Mouse (Mus musculus) right cerebral cortex, postnatal 36 days (tissue): ENCODE measurements around the gene Prelp.

ENCODE experiments used
- DNase-seq, 2 experiments: peaks; one replicate each; pipeline ENCODE4 v3.0.0; 2022; ENCODE audit warnings: low spot score in 2 of 2, mixed read lengths in 1 of 2

Prelp gene

GRCm38 (mm10) chr1:133899043-133899542, 22.1 kb downstream of the Prelp start:
- no peak for DNase-seq

GRCm38 (mm10) chr1:133897293-133897692, 23.9 kb downstream of the Prelp start:
- DNase-seq, result peak in 1 of 2 experiments; percentile 50

GRCm38 (mm10) chr1:133891489-133891888, 29.7 kb downstream of the Prelp start:
- DNase-seq, result no peak

- no peak for DNase-seq
Observed at GRCm38 (mm10) chr1:133889949-133890598, 31.1 kb downstream of the Prelp start.

GRCm38 (mm10) chr1:133887538-133888250, 33.5 kb downstream of the Prelp start:
- no peak for DNase-seq

GRCm38 (mm10) chr1:133887044-133887443, 34.2 kb downstream of the Prelp start:
- DNase-seq, result peak; percentile 62 to 86

- peak in 1 of 2 experiments; percentile 57 for DNase-seq
Observed at GRCm38 (mm10) chr1:133886431-133886830, 34.8 kb downstream of the Prelp start.

GRCm38 (mm10) chr1:133885811-133886210, 35.4 kb downstream of the Prelp start:
- no peak for DNase-seq

- no peak for DNase-seq
Observed at GRCm38 (mm10) chr1:133884746-133885145, 36.5 kb downstream of the Prelp start.

- DNase-seq, result peak in 1 of 2 experiments; percentile 75
Observed at GRCm38 (mm10) chr1:133884090-133884489, 37.1 kb downstream of the Prelp start.

GRCm38 (mm10) chr1:133882283-133883217, 38.7 kb downstream of the Prelp start:
- DNase-seq, result no peak

- no peak for DNase-seq
Observed at GRCm38 (mm10) chr1:133881813-133882212, 39.4 kb downstream of the Prelp start.

GRCm38 (mm10) chr1:133878825-133879423, 42.3 kb downstream of the Prelp start:
- no peak for DNase-seq

GRCm38 (mm10) chr1:133876936-133877335, 44.3 kb downstream of the Prelp start:
- no peak for DNase-seq

- no peak for DNase-seq
Observed at GRCm38 (mm10) chr1:133873086-133873813, 48.0 kb downstream of the Prelp start.

GRCm38 (mm10) chr1:133871241-133871640, 50.0 kb downstream of the Prelp start:
- no peak for DNase-seq

GRCm38 (mm10) chr1:133869221-133869620, 52.0 kb downstream of the Prelp start:
- no peak for DNase-seq

GRCm38 (mm10) chr1:133863257-133863997, 57.8 kb downstream of the Prelp start:
- DNase-seq, result no peak

- no peak for DNase-seq
Observed at GRCm38 (mm10) chr1:133861028-133861427, 60.2 kb downstream of the Prelp start.
